ENCODE assay signal across 9 mouse cellular contexts in genomic region chr12:80598756-80599155, GRCm38 (mm10). TPM values are rescaled to one million over a fixed set of nuclear protein-coding genes. Genes with fewer than 3 reads are reported as not detected.
DNase-seq lines count a peak whose midpoint lies in the region; ATAC-seq and TF ChIP-seq lines count a peak whose summit lies in the region.
"Had no signal": no experiment of that assay in that cellular context is flagged by ENCODE, and none has a peak within 500 bp of the region (broad histone marks: within the 10 kb centered on the region; RNA-seq: fewer than 3 reads in every experiment).

No protein-coding gene starts in this region.

- H3K9ac ChIP-seq in intestine, embryonic 15.5 days, result no peak overlapping the region
- no peak overlapping the region for H3K9ac ChIP-seq in intestine, postnatal 0 days (ENCODE audit: low read depth, low read length)
- H3K9ac ChIP-seq in hindbrain, embryonic 14.5 days, result no peak overlapping the region
- no peak overlapping the region for H3K9ac ChIP-seq in lung, postnatal 0 days (replicated peaks; ENCODE audit: low read depth)
- H3K9ac ChIP-seq: limb, embryonic 15.5 days had no signal

- no peak for TF ChIP-seq CTCF in intestine, postnatal 0 days (IDR thresholded peaks at IDR 0.05; ENCODE audit: low read depth)
- TF ChIP-seq CTCF in lung, postnatal 0 days (IDR thresholded peaks at IDR 0.05), result peak; percentile 44

- no peaks in the 10 kb centered on the region for H3K27me3 ChIP-seq in intestine, embryonic 15.5 days (replicated peaks)
- H3K27me3 ChIP-seq in intestine, postnatal 0 days (replicated peaks; ENCODE audit: control insufficient read depth, insufficient read depth, low read length), result no peaks in the 10 kb centered on the region
- H3K27me3 ChIP-seq in hindbrain, embryonic 14.5 days (ENCODE audit: control insufficient read depth, insufficient read depth, low read length), result no peaks in the 10 kb centered on the region
- H3K27me3 ChIP-seq in lung, postnatal 0 days (replicated peaks; ENCODE audit: insufficient read depth, low read length), result no peaks in the 10 kb centered on the region
- H3K27me3 ChIP-seq: limb, embryonic 15.5 days had no signal

- no peak overlapping the region for H3K4me2 ChIP-seq in intestine, embryonic 15.5 days (replicated peaks)
- H3K4me2 ChIP-seq in intestine, postnatal 0 days (replicated peaks; ENCODE audit: low read depth), result no peak overlapping the region
- no peak overlapping the region for H3K4me2 ChIP-seq in hindbrain, embryonic 14.5 days (replicated peaks)
- no peak overlapping the region for H3K4me2 ChIP-seq in lung, postnatal 0 days (replicated peaks; ENCODE audit: low read depth, low read length)
- H3K4me2 ChIP-seq: limb, embryonic 15.5 days had no signal

- ATAC-seq in intestine, embryonic 15.5 days, result 0 out of 2 replicates have a peak, but pooled peaks have one; percentile 45
- no peak for ATAC-seq in intestine, postnatal 0 days
- ATAC-seq in hindbrain, embryonic 14.5 days (ENCODE audit: low FRiP score), result peak; percentile 79; the same call in 1 of the 2 replicates
- ATAC-seq in lung, postnatal 0 days, result peak; percentile 54

- no peak for TF ChIP-seq EP300 in lung, postnatal 0 days (IDR thresholded peaks at IDR 0.05)

- peak; percentile 76 for DNase-seq in brain, adult 2 months (ENCODE audit: low read depth, low spot score)
- DNase-seq in frontal cortex, postnatal 36 days (ENCODE audit: low spot score in 2 of 2), result peak; percentile 32 to 54
- no peak for DNase-seq in hindbrain, embryonic 14.5 days (ENCODE audit: low spot score)
- peak; percentile 46 for DNase-seq in lung, postnatal 0 days (ENCODE audit: low spot score)
- peak; percentile 42 for DNase-seq in skeletal muscle tissue, adult 2 months (ENCODE audit: low read depth, low spot score)
- DNase-seq in spleen, postnatal 14 days (ENCODE audit: low spot score in 2 of 2), result no peak

- whole genome bisulfite sequencing in intestine, embryonic 15.5 days, result 52% methylated on average over 6 of the region's 6 CpGs
- 51% methylated on average over 6 of the region's 6 CpGs for WGBS in intestine, postnatal 0 days
- WGBS in hindbrain, embryonic 14.5 days, result 32% methylated on average over 6 of the region's 6 CpGs
- WGBS in lung, postnatal 0 days, result 41% methylated on average over 6 of the region's 6 CpGs

- H3K27ac ChIP-seq in intestine, embryonic 15.5 days, result no peak overlapping the region
- H3K27ac ChIP-seq in intestine, postnatal 0 days (ENCODE audit: low read depth, low read length), result no peak overlapping the region
- H3K27ac ChIP-seq in hindbrain, embryonic 14.5 days, result peak overlapping the region; percentile 55; the same call in 1 of the 2 replicates
- H3K27ac ChIP-seq in lung, postnatal 0 days (ENCODE audit: low read length), result no peak overlapping the region
- H3K27ac ChIP-seq: limb, embryonic 15.5 days had no signal

- H3K36me3 ChIP-seq in intestine, embryonic 15.5 days, result no peaks in the 10 kb centered on the region
- H3K36me3 ChIP-seq in intestine, postnatal 0 days (ENCODE audit: control insufficient read depth, insufficient read depth), result no peaks in the 10 kb centered on the region
- peaks cover 9% of the 10 kb centered on the region; the same call in 1 of the 2 replicates for H3K36me3 ChIP-seq in hindbrain, embryonic 14.5 days (replicated peaks; ENCODE audit: control insufficient read depth, insufficient read depth)
- no peaks in the 10 kb centered on the region for H3K36me3 ChIP-seq in lung, postnatal 0 days (ENCODE audit: insufficient read depth, low read length)
- H3K36me3 ChIP-seq: limb, embryonic 15.5 days had no signal

- no peak overlapping the region for H3K4me3 ChIP-seq in intestine, embryonic 15.5 days (replicated peaks)
- no peak overlapping the region for H3K4me3 ChIP-seq in intestine, postnatal 0 days (ENCODE audit: low read depth, low read length)
- no peak overlapping the region for H3K4me3 ChIP-seq in hindbrain, embryonic 14.5 days (replicated peaks; ENCODE audit: low read length)
- H3K4me3 ChIP-seq in lung, postnatal 0 days (ENCODE audit: low read depth, low read length), result no peak overlapping the region
- H3K4me3 ChIP-seq: limb, embryonic 15.5 days had no signal

- H3K4me1 ChIP-seq in intestine, embryonic 15.5 days (replicated peaks), result peaks cover 6% of the 10 kb centered on the region; the same call in 1 of the 2 replicates
- no peaks in the 10 kb centered on the region for H3K4me1 ChIP-seq in intestine, postnatal 0 days (replicated peaks; ENCODE audit: control insufficient read depth, insufficient read depth, low read length)
- H3K4me1 ChIP-seq in hindbrain, embryonic 14.5 days (replicated peaks; ENCODE audit: control insufficient read depth, insufficient read depth, low read length), result no peaks in the 10 kb centered on the region
- peaks cover 5% of the 10 kb centered on the region for H3K4me1 ChIP-seq in lung, postnatal 0 days (ENCODE audit: insufficient read depth, low read depth, low read length)

- no peaks in the 10 kb centered on the region for H3K9me3 ChIP-seq in intestine, embryonic 15.5 days
- H3K9me3 ChIP-seq in intestine, postnatal 0 days (ENCODE audit: control insufficient read depth), result no peaks in the 10 kb centered on the region
- H3K9me3 ChIP-seq in hindbrain, embryonic 14.5 days (ENCODE audit: control insufficient read depth, low read length), result no peaks in the 10 kb centered on the region
- no peaks in the 10 kb centered on the region for H3K9me3 ChIP-seq in lung, postnatal 0 days (ENCODE audit: low read length)
- H3K9me3 ChIP-seq: limb, embryonic 15.5 days had no signal

RNA-seq across cellular contexts. Expression of gene Slc39a9, which starts 44.9 kb away (rescaled TPM):
- 26.4 and 27.1 TPM in 2 replicates for polyA plus RNA-seq in intestine, embryonic 15.5 days (2015; fragmentation: Nextera tagmentation; extraction: Ambion mirVana)
- polyA plus RNA-seq in intestine, postnatal 0 days (2015; fragmentation: Nextera tagmentation; extraction: Ambion mirVana), result 34.9 and 35.4 TPM in 2 replicates
- 27.2 and 32.1 TPM in 2 replicates for polyA plus RNA-seq in hindbrain, embryonic 14.5 days (2014; fragmentation: Nextera tagmentation; extraction: Ambion mirVana)
- polyA plus RNA-seq in lung, postnatal 0 days (2015; fragmentation: Nextera tagmentation; extraction: Ambion mirVana), result 14.9 and 16.6 TPM in 2 replicates

RNA-seq across cellular contexts. Expression of gene Erh, which starts 45.4 kb away (rescaled TPM):
- 243 and 269 TPM in 2 replicates for polyA plus RNA-seq in intestine, embryonic 15.5 days (2015; fragmentation: Nextera tagmentation; extraction: Ambion mirVana)
- 112 and 113 TPM in 2 replicates for polyA plus RNA-seq in intestine, postnatal 0 days (2015; fragmentation: Nextera tagmentation; extraction: Ambion mirVana)
- 228 and 237 TPM in 2 replicates for polyA plus RNA-seq in hindbrain, embryonic 14.5 days (2014; fragmentation: Nextera tagmentation; extraction: Ambion mirVana)
- 104 and 122 TPM in 2 replicates for polyA plus RNA-seq in lung, postnatal 0 days (2015; fragmentation: Nextera tagmentation; extraction: Ambion mirVana)

Comparison
In these comparisons a context has a peak if more than half of its experiments do, and no peak if none do; other contexts are left out.
1. DNase-seq: peak in brain, adult 2 months (single experiment), frontal cortex, postnatal 36 days (2 of 2), lung, postnatal 0 days (single experiment) and skeletal muscle tissue, adult 2 months (single experiment); none in hindbrain, embryonic 14.5 days (single experiment) and spleen, postnatal 14 days (0 of 2).